Mouse (Mus musculus) C2C12 (cell line): ENCODE measurements around the gene Eif3g.

Source experiments
- CEBPB ChIP-seq: IDR thresholded peaks from one replicate; pipeline ENCODE4 v1.6.1; 2011; ENCODE audit warnings: low read depth, mild to moderate bottlenecking, control low read depth, moderate library complexity
- CTCF ChIP-seq: IDR thresholded peaks from one replicate; pipeline ENCODE4 v1.5.1; 2011; ENCODE audit not compliant: control insufficient read depth, insufficient read depth, insufficient read length
- MAX ChIP-seq: IDR thresholded peaks from one replicate; pipeline ENCODE4 v1.6.1; 2011; ENCODE audit warnings: mild to moderate bottlenecking, control low read depth
- USF1 ChIP-seq: IDR thresholded peaks from one replicate; pipeline ENCODE4 v1.6.1; 2011; ENCODE audit warnings: low read depth, mild to moderate bottlenecking, control low read depth, moderate library complexity

DNA sequence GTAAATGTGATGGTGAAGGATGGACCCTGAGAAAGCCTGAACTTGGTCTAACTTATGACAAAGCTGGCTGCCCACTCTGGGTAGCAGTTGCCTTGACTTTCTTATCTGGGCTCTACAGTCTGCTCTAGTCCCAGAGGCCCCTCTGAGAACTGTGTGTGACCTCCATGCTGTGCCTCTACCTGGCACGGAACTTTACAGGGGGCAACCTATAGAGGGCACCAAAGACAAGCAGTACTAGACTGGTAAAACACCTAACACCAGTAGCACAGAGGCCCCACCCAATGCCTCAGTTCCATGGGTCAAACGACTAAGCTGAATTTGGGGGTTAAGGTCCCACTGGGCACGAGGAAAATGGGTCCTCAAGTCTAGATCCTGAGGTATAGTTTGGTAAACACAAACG lies 17.7 kb upstream of the Eif3g start:
- TF ChIP-seq CTCF (peak; percentile 15), MAX (no peak), USF1 (no peak), CEBPB (no peak)
